Mouse (Mus musculus) hindbrain, embryonic 11.5 days (tissue): Measurements from ENCODE around the gene Myo3b. TPM values are rescaled to one million over a fixed set of nuclear protein-coding genes. Genes with fewer than 3 reads are reported as not detected.

Source experiments
- ATAC-seq: fragments of 200-750 bp; cut with Nextera tagmentation; 2 replicates; pipeline ENCODE4 v1.8.0; 2017; ENCODE audit warnings: mild to moderate bottlenecking, moderate TSS enrichment, moderate library complexity; ENCODE audit not compliant: low FRiP score
- DNase-seq: peaks from one replicate; pipeline ENCODE4 v3.0.0-alpha.2; 2015; ENCODE audit warnings: low spot score
- H3K27ac ChIP-seq: fragments of 300-500 bp; sonication (generic); 2 replicates; pipeline ENCODE4 v1.5.1; 2014; ENCODE audit warnings: mild to moderate bottlenecking, low read depth, low read length
- H3K27me3 ChIP-seq: fragments of 300-500 bp; sonication (generic); 2 replicates; pipeline ENCODE4 v1.6.1; 2014; ENCODE audit warnings: mild to moderate bottlenecking, low read length, moderate library complexity, mixed read lengths; ENCODE audit not compliant: control insufficient read depth, insufficient read depth
- H3K36me3 ChIP-seq: fragments of 300-500 bp; sonication (generic); 2 replicates; pipeline ENCODE4 v1.6.1; 2014; ENCODE audit warnings: mild to moderate bottlenecking, low read length, moderate library complexity, mixed read lengths; ENCODE audit not compliant: control insufficient read depth, insufficient read depth
- H3K4me1 ChIP-seq: fragments of 300-500 bp; sonication (generic); replicated peaks from 2 replicates; pipeline ENCODE4 v1.6.1; 2014; ENCODE audit warnings: low read length, mixed read lengths; ENCODE audit not compliant: control insufficient read depth, insufficient read depth
- H3K4me2 ChIP-seq: fragments of 300-500 bp; sonication (generic); replicated peaks from 2 replicates; pipeline ENCODE4 v1.6.1; 2014; ENCODE audit warnings: mild to moderate bottlenecking, low read depth, low read length
- H3K4me3 ChIP-seq: fragments of 300-500 bp; sonication (generic); 2 replicates; pipeline ENCODE4 v1.5.1; 2014; ENCODE audit warnings: low read depth, low read length
- H3K9ac ChIP-seq: fragments of 300-500 bp; sonication (generic); 2 replicates; pipeline ENCODE4 v1.6.1; 2014; ENCODE audit warnings: low read depth, low read length
- H3K9me3 ChIP-seq: fragments of 300-500 bp; sonication (generic); 2 replicates; pipeline ENCODE4 v1.6.1; 2016; ENCODE audit warnings: low read length; ENCODE audit not compliant: control insufficient read depth
- WGBS: fragments of 180-500 bp; shearing (Covaris S2); extraction: QIAGEN DNeasy Blood & Tissue Kit; methylation state at CpG from one replicate; pipeline ENCODE4 v1.1.7; 2014; 5-methylcytosine and 5-hydroxymethylcytosine counted together
- polyA plus RNA-seq: library from polyadenylated mRNA; unstranded; fragments of >200 nt; fragmentation: Nextera tagmentation; extraction: Ambion mirVana; gene quantifications from 2 replicates; pipeline ENCODE4 v1.2.1, GENCODE M21; 2014

The Myo3b gene
- polyA plus RNA-seq, 1 experiment from 2014 or later = 0.09 TPM

DNA sequence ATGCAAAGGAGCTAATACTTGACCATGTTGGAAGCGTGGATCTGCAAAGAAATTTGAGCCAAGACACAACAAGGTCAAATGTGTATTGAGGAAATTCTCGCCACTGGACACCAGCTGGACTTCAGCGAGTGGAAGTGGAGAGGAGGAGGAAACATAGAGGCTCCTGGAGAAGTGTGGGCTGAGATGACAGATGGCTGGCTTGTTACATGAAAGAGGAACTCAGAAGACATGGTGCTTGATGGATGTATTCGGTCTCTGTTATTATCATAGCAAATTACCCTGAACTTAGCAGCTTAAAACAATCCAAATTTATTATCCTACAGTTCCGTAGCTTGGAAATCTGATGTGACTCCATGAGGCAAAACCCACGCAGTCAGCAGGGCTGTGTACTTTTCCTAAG is 148.1 kb downstream of the Myo3b start:
- Histone ChIP-seq H3K4me1 (no peaks in the 10 kb centered on the region), H3K4me2 (no peak overlapping the region), H3K27ac (no peak overlapping the region), H3K4me3 (no peak overlapping the region), H3K36me3 (no peaks in the 10 kb centered on the region), H3K9ac (no peak overlapping the region), H3K27me3 (no peaks in the 10 kb centered on the region), H3K9me3 (no peaks in the 10 kb centered on the region)
- ATAC-seq = no peak
- WGBS = 75% methylated on average over 6 of the region's 6 CpGs
- no peak for DNase-seq

GRCm38 (mm10) chr2:70195418-70196248 is 156.7 kb downstream of the Myo3b start:
- ATAC-seq = no peak
- WGBS = 71% methylated on average over 9 of the region's 9 CpGs
- Histone ChIP-seq H3K9me3 (no peaks in the 10 kb centered on the region), H3K36me3 (no peaks in the 10 kb centered on the region), H3K4me3 (no peak overlapping the region), H3K27me3 (no peaks in the 10 kb centered on the region), H3K4me2 (no peak overlapping the region), H3K27ac (no peak overlapping the region), H3K9ac (no peak overlapping the region), H3K4me1 (no peaks in the 10 kb centered on the region)
- no peak for DNase-seq

DNA sequence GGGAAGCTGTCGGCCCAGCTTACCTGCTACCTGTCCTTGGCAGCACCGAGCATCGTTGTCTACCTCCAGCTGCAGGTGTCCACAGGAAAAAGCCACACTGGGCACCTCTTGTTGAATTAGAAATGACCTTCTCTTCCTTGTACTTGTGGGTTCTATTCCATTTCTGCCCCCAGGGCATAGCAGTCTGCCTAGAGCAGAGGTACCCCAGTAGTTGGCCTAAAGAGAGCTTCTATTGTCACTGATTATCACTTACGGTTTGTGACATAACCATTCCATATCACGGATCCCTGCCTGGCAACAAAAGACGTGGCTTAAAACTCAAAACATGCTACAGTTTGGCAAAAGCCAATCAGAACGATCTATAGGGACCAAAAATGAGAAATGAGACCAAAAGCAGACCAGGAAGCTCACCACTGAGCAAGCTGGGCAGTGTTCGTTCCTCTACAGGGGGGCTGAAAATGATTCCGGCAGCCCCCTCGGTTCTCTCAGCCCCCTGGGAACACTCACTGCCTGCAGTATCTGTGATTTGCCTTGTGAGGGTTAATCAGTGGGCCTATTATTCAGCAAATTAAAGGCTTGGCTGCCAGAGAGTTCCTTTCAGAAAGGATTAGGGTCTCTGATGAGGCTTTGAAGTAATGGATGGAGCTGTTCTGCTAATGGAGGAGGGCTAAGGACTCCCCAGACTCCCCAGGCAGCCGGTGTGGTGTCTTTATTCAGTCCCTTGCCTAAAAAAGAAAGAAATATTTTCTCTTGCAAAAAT is 163.1 kb downstream of the Myo3b start:
- Histone ChIP-seq H3K9me3 (no peaks in the 10 kb centered on the region), H3K4me1 (no peaks in the 10 kb centered on the region; the same call in 1 of the 2 replicates), H3K4me2 (peak overlapping the region; percentile 14; the same call in 1 of the 2 replicates), H3K27ac (peak overlapping the region; percentile 71; the same call in 1 of the 2 replicates), H3K9ac (0 out of 2 replicates have a peak overlapping the region, but pooled peaks have one; percentile 2), H3K36me3 (no peaks in the 10 kb centered on the region), H3K27me3 (no peaks in the 10 kb centered on the region), H3K4me3 (no peak overlapping the region)
- DNase-seq (peak; percentile 25), ATAC-seq (peak; percentile 75)
- WGBS = 33% methylated on average over 11 of the region's 11 CpGs

GRCm38 (mm10) chr2:70202578-70203167 is 163.7 kb downstream of the Myo3b start:
- H3K4me1 ChIP-seq = no peaks in the 10 kb centered on the region; the same call in 1 of the 2 replicates
- H3K4me3 ChIP-seq = no peak overlapping the region
- ATAC-seq (peak; percentile 71), DNase-seq (peak; percentile 36)
- no peak overlapping the region for H3K9ac ChIP-seq
- no peaks in the 10 kb centered on the region for H3K9me3 ChIP-seq
- peak overlapping the region; percentile 14; the same call in 1 of the 2 replicates for H3K4me2 ChIP-seq
- no peaks in the 10 kb centered on the region for H3K27me3 ChIP-seq
- H3K27ac ChIP-seq = peak overlapping the region; percentile 71; the same call in 1 of the 2 replicates
- 31% methylated on average over 8 of the region's 8 CpGs for WGBS
- H3K36me3 ChIP-seq = no peaks in the 10 kb centered on the region

GRCm38 (mm10) chr2:70208411-70208810 is 169.5 kb downstream of the Myo3b start:
- Histone ChIP-seq H3K36me3 (no peaks in the 10 kb centered on the region), H3K4me2 (no peak overlapping the region), H3K4me1 (no peaks in the 10 kb centered on the region), H3K4me3 (no peak overlapping the region), H3K27me3 (no peaks in the 10 kb centered on the region), H3K9me3 (no peaks in the 10 kb centered on the region), H3K9ac (no peak overlapping the region), H3K27ac (no peak overlapping the region)
- no peak for DNase-seq
- ATAC-seq = no peak
- WGBS = 93% methylated on average over 1 of the region's 1 CpGs

DNA sequence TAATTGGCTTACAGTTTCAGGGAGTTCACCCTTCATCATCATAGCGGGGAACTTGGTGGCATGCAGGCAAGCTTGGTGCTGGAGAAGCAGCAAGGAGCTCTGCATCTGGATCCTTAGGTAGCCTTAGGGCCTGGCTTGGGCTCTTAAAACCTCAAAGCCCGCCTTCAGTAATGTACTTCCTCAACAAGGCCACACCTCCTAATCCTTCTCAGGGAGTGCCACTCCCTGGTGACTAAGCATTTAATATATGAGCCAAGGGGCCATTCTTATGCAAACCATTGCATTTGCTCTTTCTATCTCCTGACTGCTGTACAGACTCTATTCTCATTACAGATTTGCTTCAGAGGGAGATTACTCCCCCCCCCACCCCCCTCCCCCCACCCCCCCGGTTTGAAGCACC is 170.9 kb downstream of the Myo3b start:
- no peak for ATAC-seq

GRCm38 (mm10) chr2:70210427-70211332 is 171.8 kb downstream of the Myo3b start:
- Histone ChIP-seq H3K36me3 (no peaks in the 10 kb centered on the region), H3K27ac (no peak overlapping the region), H3K4me3 (no peak overlapping the region), H3K4me1 (no peaks in the 10 kb centered on the region), H3K9me3 (no peaks in the 10 kb centered on the region), H3K9ac (no peak overlapping the region), H3K27me3 (no peaks in the 10 kb centered on the region), H3K4me2 (no peak overlapping the region)
- WGBS = 86% methylated on average over 22 of the region's 22 CpGs
- no peak for DNase-seq
- ATAC-seq = no peak

More for the DNA sequence above, 170.9 kb downstream of the Myo3b start:
- no peak for DNase-seq
- Histone ChIP-seq H3K27me3 (no peaks in the 10 kb centered on the region), H3K4me2 (no peak overlapping the region), H3K9me3 (no peaks in the 10 kb centered on the region), H3K4me1 (no peaks in the 10 kb centered on the region), H3K4me3 (no peak overlapping the region), H3K9ac (no peak overlapping the region), H3K36me3 (no peaks in the 10 kb centered on the region), H3K27ac (no peak overlapping the region)
- 91% methylated on average over 3 of the region's 3 CpGs for WGBS

GRCm38 (mm10) chr2:70214401-70214800 is 175.5 kb downstream of the Myo3b start:
- Histone ChIP-seq H3K27me3 (no peaks in the 10 kb centered on the region), H3K4me2 (no peak overlapping the region), H3K36me3 (no peaks in the 10 kb centered on the region), H3K4me1 (no peaks in the 10 kb centered on the region), H3K9ac (no peak overlapping the region), H3K9me3 (no peaks in the 10 kb centered on the region), H3K27ac (no peak overlapping the region), H3K4me3 (no peak overlapping the region)
- ATAC-seq (no peak), DNase-seq (no peak)
- 83% methylated on average over 8 of the region's 8 CpGs for WGBS
